Mouse (Mus musculus) intestine, embryonic 16.5 days (tissue): Measurements from ENCODE around the gene Uevld. TPM values are rescaled to one million over a fixed set of nuclear protein-coding genes. Genes with fewer than 3 reads are reported as not detected.
"Not testable (repeated sequence)": the region's sequence is repeated elsewhere in the genome, so short reads cannot be mapped to it uniquely, and the experiment has no call there.

Experiments
- ATAC-seq: fragments of 200-750 bp; cut with Nextera tagmentation; 2 replicates; pipeline ENCODE4 v1.8.0; 2017; ENCODE audit warnings: moderate TSS enrichment, moderate library complexity
- H3K27ac ChIP-seq: fragments of 300-500 bp; sonication (generic); 2 replicates; pipeline ENCODE4 v1.5.1; 2014; ENCODE audit warnings: mild to moderate bottlenecking, low read length
- H3K27me3 ChIP-seq: fragments of 300-500 bp; sonication (generic); replicated peaks from 2 replicates; pipeline ENCODE4 v1.6.1; 2014; ENCODE audit warnings: low read length, control low read depth, mixed read lengths; ENCODE audit not compliant: control insufficient read depth, insufficient read depth
- H3K36me3 ChIP-seq: fragments of 300-500 bp; sonication (generic); 2 replicates; pipeline ENCODE4 v1.6.1; 2014; ENCODE audit warnings: low read length, control low read depth; ENCODE audit not compliant: control insufficient read depth, insufficient read depth
- H3K4me1 ChIP-seq: fragments of 300-500 bp; sonication (generic); 2 replicates; pipeline ENCODE4 v1.6.1; 2014; ENCODE audit warnings: low read length, control low read depth, mixed read lengths; ENCODE audit not compliant: control insufficient read depth, insufficient read depth
- H3K4me2 ChIP-seq: fragments of 300-500 bp; sonication (generic); 2 replicates; pipeline ENCODE4 v1.6.1; 2014; ENCODE audit warnings: low read depth, low read length, control low read depth
- H3K4me3 ChIP-seq: fragments of 300-500 bp; sonication (generic); 2 replicates; pipeline ENCODE4 v1.5.1; 2014; ENCODE audit warnings: mild to moderate bottlenecking, low read length
- H3K9ac ChIP-seq: fragments of 300-500 bp; sonication (generic); 2 replicates; pipeline ENCODE4 v1.6.1; 2014; ENCODE audit warnings: low read depth, low read length
- H3K9me3 ChIP-seq: fragments of 300-500 bp; sonication (generic); 2 replicates; pipeline ENCODE4 v1.6.1; 2016; ENCODE audit warnings: low read length, control low read depth; ENCODE audit not compliant: control insufficient read depth
- WGBS: fragments of 180-500 bp; shearing (Covaris S2); extraction: QIAGEN DNeasy Blood & Tissue Kit; methylation state at CpG from one replicate; pipeline ENCODE4 v1.1.7; 2014; 5-methylcytosine and 5-hydroxymethylcytosine counted together
- polyA plus RNA-seq: library from polyadenylated mRNA; unstranded; fragments of >200 nt; fragmentation: Nextera tagmentation; extraction: Ambion mirVana; gene quantifications from 2 replicates; pipeline ENCODE4 v1.2.1, GENCODE M21; 2015

Uevld gene
- polyA plus RNA-seq, 1 experiment from 2014 or later = 10.0 TPM

DNA sequence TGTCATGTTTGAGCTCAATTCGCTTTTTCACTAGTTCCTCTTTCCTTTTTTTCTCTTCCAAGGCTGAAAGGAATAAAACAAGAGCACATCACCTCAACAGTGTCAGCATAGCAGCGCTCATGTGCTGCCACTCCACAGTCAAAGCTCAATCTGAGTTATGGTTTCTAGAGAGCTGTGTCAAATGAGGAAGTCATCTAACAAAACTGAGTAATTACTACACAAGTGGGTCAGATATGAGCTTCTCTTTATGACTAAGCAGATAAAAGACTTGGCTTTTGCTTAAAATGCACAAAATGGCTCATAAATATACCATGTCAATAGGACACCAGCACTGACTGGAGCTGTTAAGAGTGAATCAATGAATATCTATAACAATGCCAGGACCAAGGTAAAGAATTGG is 40.6 kb upstream of the Uevld start:
- Histone ChIP-seq H3K4me2 (no peak overlapping the region), H3K27me3 (no peaks in the 10 kb centered on the region), H3K9me3 (no peaks in the 10 kb centered on the region), H3K4me1 (peaks cover 34% of the 10 kb centered on the region), H3K36me3 (peaks cover 15% of the 10 kb centered on the region), H3K4me3 (no peak overlapping the region), H3K9ac (no peak overlapping the region), H3K27ac (peak overlapping the region; percentile 33; the same call in 1 of the 2 replicates)
- ATAC-seq = peak; percentile 75
- 83% methylated on average over 2 of the region's 2 CpGs for WGBS

DNA sequence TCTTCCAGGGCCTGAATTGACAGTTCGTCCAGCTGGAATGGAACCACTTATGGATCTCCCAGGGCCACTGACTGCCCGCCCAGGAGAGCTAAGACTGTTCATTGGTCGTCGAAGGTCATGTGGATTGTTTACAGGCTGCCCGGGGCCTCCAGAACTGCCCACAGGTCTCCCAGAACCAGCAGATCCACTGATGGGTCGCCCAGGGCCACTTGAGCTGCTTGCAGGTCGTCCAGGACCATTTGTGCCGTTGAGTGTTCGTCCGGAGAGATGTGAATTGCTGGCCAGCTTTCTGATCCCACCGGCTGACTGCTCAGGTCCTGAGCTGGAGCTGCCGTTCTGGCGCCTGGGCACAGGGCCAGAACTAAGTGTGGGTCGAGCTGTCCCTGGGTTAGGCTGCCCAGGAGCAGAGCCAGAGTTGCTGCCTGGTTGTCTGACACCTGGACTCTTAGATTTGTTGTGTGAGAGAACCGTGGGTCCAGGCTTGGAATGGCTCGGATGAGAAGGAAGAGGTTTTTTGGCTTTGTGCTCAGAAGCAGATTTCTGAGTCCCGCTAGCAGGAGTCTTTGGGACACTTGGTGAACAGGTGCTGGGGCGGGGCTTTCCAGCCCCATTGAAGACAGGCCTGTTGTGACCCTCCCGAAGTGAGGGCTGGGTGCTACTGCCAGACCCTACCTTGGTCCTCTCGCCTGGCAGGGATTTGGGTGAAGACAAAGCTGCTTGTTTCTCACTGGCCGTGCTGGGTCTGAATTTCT is 39.5 kb upstream of the Uevld start:
- Histone ChIP-seq H3K27me3 (no peaks in the 10 kb centered on the region), H3K9me3 (no peaks in the 10 kb centered on the region), H3K36me3 (peaks cover 18% of the 10 kb centered on the region), H3K4me2 (no peak overlapping the region), H3K27ac (no peak overlapping the region), H3K9ac (no peak overlapping the region), H3K4me3 (no peak overlapping the region), H3K4me1 (peaks cover 32% of the 10 kb centered on the region)
- WGBS = 76% methylated on average over 21 of the region's 21 CpGs
- ATAC-seq = no peak

DNA sequence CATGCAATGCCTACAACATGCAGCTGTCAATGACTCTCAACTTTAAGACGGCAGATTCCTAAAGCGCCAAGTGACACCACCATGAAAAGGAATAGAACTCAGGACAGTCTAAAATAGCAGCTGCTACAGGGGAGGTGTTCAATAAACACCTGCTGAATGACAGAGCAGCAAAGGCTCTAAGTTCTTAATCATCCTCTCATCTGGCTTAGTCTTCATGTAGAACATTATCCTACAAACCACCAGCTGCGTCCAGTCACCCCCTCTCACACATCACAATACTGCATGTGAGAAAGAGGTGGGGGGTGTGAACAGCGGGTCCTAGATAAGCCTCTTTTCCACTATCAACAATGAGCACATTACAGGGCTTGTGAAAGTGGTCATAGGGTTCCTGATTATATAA is 38.7 kb upstream of the Uevld start:
- ATAC-seq = no peak
- H3K27ac ChIP-seq = no peak overlapping the region
- 86% methylated on average over 4 of the region's 4 CpGs for WGBS

DNA sequence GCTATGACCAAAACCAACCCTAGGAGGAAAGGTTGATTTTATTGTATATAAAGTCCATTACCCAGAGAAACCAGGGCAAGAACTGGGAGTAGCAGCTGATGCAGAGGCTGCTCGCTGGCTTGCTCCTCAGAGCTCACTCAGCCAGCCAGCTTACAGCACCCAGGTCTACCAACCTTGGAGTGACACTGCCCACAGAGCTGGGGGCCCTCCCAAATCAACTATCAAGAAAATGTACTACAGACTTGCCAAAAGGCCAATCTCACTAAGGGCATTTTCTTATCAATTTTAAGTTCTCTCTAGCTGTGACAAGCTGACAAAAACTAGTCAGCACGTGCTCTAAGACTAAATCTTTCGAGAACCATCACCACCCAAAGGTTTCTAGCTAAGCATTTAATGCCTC is 37.2 kb upstream of the Uevld start:
- 85% methylated on average over 3 of the region's 3 CpGs for WGBS
- no peak overlapping the region for H3K9ac ChIP-seq
- H3K27me3 ChIP-seq = no peaks in the 10 kb centered on the region
- H3K36me3 ChIP-seq = peaks cover 18% of the 10 kb centered on the region
- no peak for ATAC-seq
- H3K27ac ChIP-seq = no peak overlapping the region
- no peak overlapping the region for H3K4me3 ChIP-seq
- H3K9me3 ChIP-seq = no peaks in the 10 kb centered on the region
- no peak overlapping the region for H3K4me2 ChIP-seq
- peaks cover 16% of the 10 kb centered on the region for H3K4me1 ChIP-seq

More for the DNA sequence above, 38.7 kb upstream of the Uevld start:
- H3K4me2 ChIP-seq = no peak overlapping the region
- no peaks in the 10 kb centered on the region for H3K27me3 ChIP-seq
- peaks cover 27% of the 10 kb centered on the region for H3K4me1 ChIP-seq
- no peaks in the 10 kb centered on the region for H3K9me3 ChIP-seq
- peaks cover 18% of the 10 kb centered on the region for H3K36me3 ChIP-seq
- no peak overlapping the region for H3K9ac ChIP-seq
- H3K4me3 ChIP-seq = no peak overlapping the region

DNA sequence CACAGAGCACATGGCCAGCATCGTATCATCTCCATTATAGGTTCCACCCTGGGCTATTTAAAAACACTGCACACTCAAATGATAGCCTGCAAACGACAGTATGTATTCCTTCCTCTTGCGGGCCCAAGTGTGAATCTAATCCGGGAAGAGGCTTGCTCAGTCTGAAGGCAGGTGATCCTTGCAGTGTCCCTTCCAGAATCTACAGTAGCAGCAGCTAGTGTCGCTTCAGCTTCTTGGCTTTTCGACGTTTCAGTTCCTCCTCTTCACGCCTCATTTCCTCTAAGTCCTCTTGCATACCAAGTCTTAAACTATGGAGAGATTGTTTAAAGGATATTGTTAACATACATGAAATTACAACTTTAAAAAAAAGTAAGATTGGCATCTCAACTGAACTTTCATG is 34.8 kb upstream of the Uevld start:
- no peak overlapping the region for H3K4me3 ChIP-seq
- peaks cover 16% of the 10 kb centered on the region for H3K36me3 ChIP-seq
- no peaks in the 10 kb centered on the region; the same call in 1 of the 2 replicates for H3K4me1 ChIP-seq
- 83% methylated on average over 8 of the region's 8 CpGs for WGBS
- no peak for ATAC-seq
- no peaks in the 10 kb centered on the region for H3K27me3 ChIP-seq
- H3K9me3 ChIP-seq = no peaks in the 10 kb centered on the region
- no peak overlapping the region for H3K9ac ChIP-seq
- no peak overlapping the region for H3K27ac ChIP-seq
- H3K4me2 ChIP-seq = no peak overlapping the region

DNA sequence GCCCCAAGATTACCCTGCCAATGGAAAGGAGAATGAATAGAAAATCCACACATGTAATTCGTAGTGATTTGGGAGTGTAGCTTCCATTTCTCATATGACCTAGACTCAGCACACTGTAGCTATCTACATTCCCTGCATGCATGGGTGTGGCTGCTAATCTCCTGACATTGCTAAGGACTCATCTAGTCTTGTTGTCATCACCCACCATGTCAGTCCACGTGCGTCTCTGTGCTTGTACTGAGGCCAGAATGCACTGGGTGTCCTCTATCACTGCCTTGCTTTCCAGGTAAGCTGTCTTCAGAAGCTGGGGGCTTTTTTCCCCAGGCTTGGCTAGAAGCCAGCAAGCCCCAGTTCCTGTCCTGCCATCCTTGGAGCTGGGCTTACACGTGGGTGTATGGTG is 31.1 kb upstream of the Uevld start:
- not testable (repeated sequence) for H3K27ac ChIP-seq, H3K9ac ChIP-seq, H3K9me3 ChIP-seq, H3K36me3 ChIP-seq, ATAC-seq, H3K27me3 ChIP-seq, H3K4me3 ChIP-seq, H3K4me2 ChIP-seq
- WGBS = 67% methylated on average over 4 of the region's 4 CpGs
- H3K4me1 ChIP-seq = peaks cover 15% of the 10 kb centered on the region

DNA sequence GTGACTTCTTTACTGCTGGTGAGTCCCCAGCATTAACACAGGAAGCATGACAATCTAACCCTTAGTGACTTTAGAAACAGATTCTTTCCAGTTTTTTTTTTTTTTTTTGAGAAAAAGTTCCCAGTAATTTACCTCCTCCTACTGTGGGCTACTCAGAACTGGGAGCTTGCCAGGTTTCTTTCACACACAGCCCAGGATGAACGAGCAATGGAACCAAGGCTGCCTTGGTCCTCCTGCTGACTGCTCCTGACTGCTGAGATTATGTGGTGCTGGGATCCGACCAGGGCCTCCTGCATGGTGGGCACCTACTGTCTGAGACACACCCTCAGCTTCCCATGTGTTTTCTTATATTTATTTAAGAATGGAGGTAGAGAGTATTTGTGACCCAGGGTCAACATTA is 28.7 kb upstream of the Uevld start:
- Histone ChIP-seq H3K36me3 (no peaks in the 10 kb centered on the region), H3K9ac (no peak overlapping the region), H3K4me1 (peaks cover 15% of the 10 kb centered on the region), H3K27ac (peak overlapping the region; percentile 66), H3K4me3 (no peak overlapping the region), H3K9me3 (no peaks in the 10 kb centered on the region), H3K4me2 (no peak overlapping the region), H3K27me3 (no peaks in the 10 kb centered on the region)
- 29% methylated on average over 2 of the region's 2 CpGs for WGBS
- 0 out of 2 replicates have a peak, but pooled peaks have one; percentile 31 for ATAC-seq

DNA sequence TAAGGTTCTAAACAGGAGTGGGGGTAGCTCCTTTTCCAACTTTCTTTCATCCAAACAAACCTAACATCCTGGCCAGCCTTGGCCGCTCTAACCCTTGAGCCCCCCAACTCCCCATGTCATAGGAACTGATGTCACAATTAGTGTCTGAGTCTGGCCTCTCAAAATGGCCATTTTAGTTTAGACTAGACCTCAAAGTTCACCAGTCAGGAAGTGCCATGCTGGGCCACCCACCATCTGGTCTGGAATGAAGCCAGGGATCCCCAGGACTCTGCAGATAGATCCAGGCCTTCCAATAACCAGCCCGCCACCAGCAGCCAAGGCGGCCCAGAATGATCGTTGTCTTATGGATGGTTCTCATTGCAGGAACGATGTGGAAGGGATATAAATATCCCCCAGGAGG is 28.3 kb upstream of the Uevld start:
- no peak overlapping the region for H3K4me3 ChIP-seq
- H3K36me3 ChIP-seq = no peaks in the 10 kb centered on the region
- no peaks in the 10 kb centered on the region for H3K27me3 ChIP-seq
- H3K4me2 ChIP-seq = no peak overlapping the region
- H3K9ac ChIP-seq = no peak overlapping the region
- WGBS = 41% methylated on average over 5 of the region's 5 CpGs
- peaks cover 15% of the 10 kb centered on the region for H3K4me1 ChIP-seq
- peak overlapping the region; percentile 66 for H3K27ac ChIP-seq
- no peaks in the 10 kb centered on the region for H3K9me3 ChIP-seq
- no peak for ATAC-seq

DNA sequence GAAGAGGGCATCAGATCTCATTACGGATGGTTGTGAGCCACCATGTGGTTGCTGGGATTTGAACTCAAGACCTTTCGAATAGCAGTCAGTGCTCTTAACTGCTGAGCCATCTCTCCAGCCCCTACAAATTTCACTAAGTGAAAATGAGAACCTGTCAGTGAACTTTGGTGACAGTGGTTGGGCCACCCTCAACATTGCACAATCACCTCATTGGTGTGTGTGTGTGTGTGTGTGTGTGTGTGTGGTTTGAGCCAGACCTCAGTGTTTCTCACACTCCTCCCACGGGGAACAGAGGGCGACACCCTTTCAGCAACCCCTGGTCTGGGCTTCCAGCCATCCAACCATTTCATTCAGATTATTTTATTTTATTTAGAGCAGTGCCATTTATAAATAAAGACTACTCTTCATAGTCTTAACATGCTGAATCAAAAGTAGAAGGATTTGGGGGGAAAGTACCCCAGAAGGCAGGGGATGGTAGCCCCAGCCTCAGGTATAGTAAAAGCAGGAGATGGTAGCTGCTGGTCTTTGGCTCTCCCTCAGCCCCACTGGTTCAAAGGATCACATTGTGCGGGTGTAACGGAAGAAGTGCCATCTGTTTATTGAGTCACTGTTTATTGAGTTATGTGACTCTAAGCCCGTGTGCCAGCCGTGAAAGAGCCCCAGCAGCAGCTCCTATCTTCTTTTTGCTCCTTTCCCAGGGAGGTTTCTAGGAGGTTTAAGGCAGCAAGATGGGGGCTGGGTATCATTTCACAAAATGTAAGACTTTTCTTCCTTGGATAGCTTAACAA is 27.6 kb upstream of the Uevld start:
- H3K9ac ChIP-seq = no peak overlapping the region
- ATAC-seq = no peak
- H3K27ac ChIP-seq = no peak overlapping the region
- no peak overlapping the region for H3K4me2 ChIP-seq
- 49% methylated on average over 8 of the region's 8 CpGs for WGBS
- no peaks in the 10 kb centered on the region for H3K9me3 ChIP-seq
- no peaks in the 10 kb centered on the region for H3K36me3 ChIP-seq
- peaks cover 15% of the 10 kb centered on the region for H3K4me1 ChIP-seq
- H3K27me3 ChIP-seq = no peaks in the 10 kb centered on the region
- no peak overlapping the region for H3K4me3 ChIP-seq
